Mouse (Mus musculus): ENCODE data around the gene Fam178b. TPM values are rescaled to one million over a fixed set of nuclear protein-coding genes. Genes with fewer than 3 reads are reported as not detected.
A peak's percentile ranks its signal among the peaks of the same experiment; 100 is the strongest.

Gene Fam178b
- polyA plus RNA-seq, 1 experiment from 2014 or later: 0.59 TPM

GRCm38 (mm10) chr1:36665934-36666333, 17.0 kb downstream of the Fam178b start:
- no peaks in the 10 kb centered on the region for H3K9me3 ChIP-seq (ENCODE audit: control insufficient read depth, low read length)
- H3K4me1 ChIP-seq (replicated peaks; ENCODE audit: control insufficient read depth, insufficient read depth): no peaks in the 10 kb centered on the region
- WGBS: 58% methylated on average over 4 of the region's 4 CpGs
- H3K9ac ChIP-seq (ENCODE audit: low read length): no peak overlapping the region
- H3K27ac ChIP-seq (replicated peaks): peak overlapping the region; percentile 58; the same call in 1 of the 2 replicates
- no peak overlapping the region for H3K4me3 ChIP-seq (ENCODE audit: low read depth, low read length)
- TF ChIP-seq EP300 (optimal IDR thresholded peaks at IDR 0.05): no peak
- TF ChIP-seq CTCF (IDR thresholded peaks at IDR 0.05; ENCODE audit: low read depth): no peak
- no peaks in the 10 kb centered on the region for H3K36me3 ChIP-seq (ENCODE audit: control insufficient read depth, insufficient read depth, low read length)
- no peak for ATAC-seq (ENCODE audit: low FRiP score, low TSS enrichment)
- no peaks in the 10 kb centered on the region for H3K27me3 ChIP-seq (ENCODE audit: control insufficient read depth, insufficient read depth, low read length)
- DNase-seq (ENCODE audit: low spot score): no peak
- H3K4me2 ChIP-seq (replicated peaks; ENCODE audit: low read depth): no peak overlapping the region

- H3K4me3 ChIP-seq (ENCODE audit: low read depth, low read length): no peak overlapping the region
- 0 out of 2 replicates have a peak overlapping the region, but pooled peaks have one; percentile 58 for H3K27ac ChIP-seq (replicated peaks)
- WGBS: 52% methylated on average over 11 of the region's 11 CpGs
- no peaks in the 10 kb centered on the region for H3K9me3 ChIP-seq (ENCODE audit: control insufficient read depth, low read length)
- peak; percentile 56; the same call in 1 of the 2 replicates for ATAC-seq (ENCODE audit: low FRiP score, low TSS enrichment)
- no peaks in the 10 kb centered on the region for H3K36me3 ChIP-seq (ENCODE audit: control insufficient read depth, insufficient read depth, low read length)
- no peak for TF ChIP-seq CTCF (IDR thresholded peaks at IDR 0.05; ENCODE audit: low read depth)
- no peak for TF ChIP-seq EP300 (optimal IDR thresholded peaks at IDR 0.05)
- no peak overlapping the region for H3K4me2 ChIP-seq (replicated peaks; ENCODE audit: low read depth)
- H3K9ac ChIP-seq (ENCODE audit: low read length): no peak overlapping the region
- H3K4me1 ChIP-seq (replicated peaks; ENCODE audit: control insufficient read depth, insufficient read depth): no peaks in the 10 kb centered on the region
- DNase-seq (ENCODE audit: low spot score): peak; percentile 29
- no peaks in the 10 kb centered on the region for H3K27me3 ChIP-seq (ENCODE audit: control insufficient read depth, insufficient read depth, low read length)
Observed at GRCm38 (mm10) chr1:36665165-36665723, 17.7 kb downstream of the Fam178b start.

- Histone ChIP-seq H3K4me3 (ENCODE audit: low read depth, low read length) (no peak overlapping the region), H3K9ac (ENCODE audit: low read length) (no peak overlapping the region), H3K4me1 (replicated peaks; ENCODE audit: control insufficient read depth, insufficient read depth) (no peaks in the 10 kb centered on the region), H3K9me3 (ENCODE audit: control insufficient read depth, low read length) (no peaks in the 10 kb centered on the region), H3K27me3 (ENCODE audit: control insufficient read depth, insufficient read depth, low read length) (no peaks in the 10 kb centered on the region), H3K27ac (replicated peaks) (no peak overlapping the region), H3K4me2 (replicated peaks; ENCODE audit: low read depth) (no peak overlapping the region), H3K36me3 (ENCODE audit: control insufficient read depth, insufficient read depth, low read length) (no peaks in the 10 kb centered on the region)
- TF ChIP-seq EP300 (optimal IDR thresholded peaks at IDR 0.05) (no peak), CTCF (IDR thresholded peaks at IDR 0.05; ENCODE audit: low read depth) (peak; percentile 71)
- WGBS: 51% methylated on average over 4 of the region's 4 CpGs
- ATAC-seq (ENCODE audit: low FRiP score, low TSS enrichment) (peak; percentile 47; the same call in 1 of the 2 replicates), DNase-seq (ENCODE audit: low spot score) (no peak)
Observed at GRCm38 (mm10) chr1:36664457-36664856, 18.5 kb downstream of the Fam178b start.

- 51% methylated on average over 7 of the region's 7 CpGs for WGBS
- no peak overlapping the region for H3K4me2 ChIP-seq (replicated peaks; ENCODE audit: low read depth)
- DNase-seq (ENCODE audit: low spot score) (peak; percentile 34), ATAC-seq (ENCODE audit: low FRiP score, low TSS enrichment) (peak; percentile 68; the same call in 1 of the 2 replicates)
- H3K36me3 ChIP-seq (ENCODE audit: control insufficient read depth, insufficient read depth, low read length): no peaks in the 10 kb centered on the region
- H3K9ac ChIP-seq (ENCODE audit: low read length): no peak overlapping the region
- H3K4me1 ChIP-seq (replicated peaks; ENCODE audit: control insufficient read depth, insufficient read depth): no peaks in the 10 kb centered on the region
- H3K27ac ChIP-seq (replicated peaks): no peak overlapping the region
- H3K4me3 ChIP-seq (ENCODE audit: low read depth, low read length): no peak overlapping the region
- no peaks in the 10 kb centered on the region for H3K9me3 ChIP-seq (ENCODE audit: control insufficient read depth, low read length)
- H3K27me3 ChIP-seq (ENCODE audit: control insufficient read depth, insufficient read depth, low read length): no peaks in the 10 kb centered on the region
- TF ChIP-seq EP300 (optimal IDR thresholded peaks at IDR 0.05): no peak
- peak; percentile 42 for TF ChIP-seq CTCF (IDR thresholded peaks at IDR 0.05; ENCODE audit: low read depth)
Observed at GRCm38 (mm10) chr1:36658621-36659399, 24.2 kb downstream of the Fam178b start.

GRCm38 (mm10) chr1:36657658-36658415, 25.1 kb downstream of the Fam178b start:
- Histone ChIP-seq H3K27ac (replicated peaks) (no peak overlapping the region), H3K4me3 (ENCODE audit: low read depth, low read length) (no peak overlapping the region), H3K9me3 (ENCODE audit: control insufficient read depth, low read length) (no peaks in the 10 kb centered on the region), H3K4me2 (replicated peaks; ENCODE audit: low read depth) (no peak overlapping the region), H3K27me3 (ENCODE audit: control insufficient read depth, insufficient read depth, low read length) (no peaks in the 10 kb centered on the region), H3K36me3 (ENCODE audit: control insufficient read depth, insufficient read depth, low read length) (no peaks in the 10 kb centered on the region), H3K4me1 (replicated peaks; ENCODE audit: control insufficient read depth, insufficient read depth) (no peaks in the 10 kb centered on the region), H3K9ac (ENCODE audit: low read length) (no peak overlapping the region)
- TF ChIP-seq CTCF (IDR thresholded peaks at IDR 0.05; ENCODE audit: low read depth) (no peak), EP300 (optimal IDR thresholded peaks at IDR 0.05) (no peak)
- no peak for DNase-seq (ENCODE audit: low spot score)
- WGBS: 78% methylated on average over 4 of the region's 4 CpGs
- no peak for ATAC-seq (ENCODE audit: low FRiP score, low TSS enrichment)
